Mouse (Mus musculus) liver, embryonic 14.5 days (tissue): ENCODE measurements at regions not wholly inside any gene's neighbourhood (a gene's known extent, or its start where the extent isn't known, plus 50 kb on each side); places are given as distances from the start of the nearest gene placed in this dataset.
"Not testable (repeated sequence)": the region's sequence is repeated elsewhere in the genome, so short reads cannot be mapped to it uniquely, and the experiment has no call there.

ENCODE experiments used
- ATAC-seq: fragments of 200-750 bp; cut with Nextera tagmentation; 2 replicates; pipeline ENCODE4 v1.8.0; 2017; ENCODE audit warnings: moderate number of reproducible peaks, mild to moderate bottlenecking, moderate library complexity; ENCODE audit not compliant: insufficient read depth
- DNase-seq, 3 experiments: peaks; one replicate each; pipeline ENCODE4 v3.0.0-alpha.2; 2012 to 2013; ENCODE audit warnings: low read depth in 3 of 3, low spot score in 3 of 3
- H3K27ac ChIP-seq: fragments of 300-500 bp; sonication (generic); 2 replicates; pipeline ENCODE4 v1.5.1; 2014; ENCODE audit warnings: moderate library complexity, mild to moderate bottlenecking, control low read depth, inconsistent platforms
- H3K27me3 ChIP-seq: fragments of 300-500 bp; sonication (generic); 2 replicates; pipeline ENCODE4 v1.6.1; 2014; ENCODE audit warnings: mild to moderate bottlenecking, low read length, moderate library complexity; ENCODE audit not compliant: control insufficient read depth, insufficient read depth
- H3K36me3 ChIP-seq: fragments of 300-500 bp; sonication (generic); replicated peaks from 2 replicates; pipeline ENCODE4 v1.6.1; 2014; ENCODE audit warnings: low read depth; ENCODE audit not compliant: control insufficient read depth, insufficient read depth
- H3K4me1 ChIP-seq, 2 experiments: fragments of 200-500 bp in 1 of 2; fragments of 300-500 bp in 1 of 2; sonication (generic) in 1 of 2; replicated peaks; 2 replicates each; pipeline ENCODE4 v1.6.1; 2012 to 2014; ENCODE audit warnings: antibody characterized with exemption in 1 of 2, inconsistent platforms in 1 of 2, low read length in 1 of 2; ENCODE audit not compliant: control insufficient read depth in 2 of 2, insufficient read depth in 2 of 2
- H3K4me2 ChIP-seq: fragments of 300-500 bp; sonication (generic); 2 replicates; pipeline ENCODE4 v1.6.1; 2014; ENCODE audit warnings: low read depth, mild to moderate bottlenecking, control low read depth, moderate library complexity
- H3K4me3 ChIP-seq, 2 experiments: fragments of 200-500 bp in 1 of 2; fragments of 300-500 bp in 1 of 2; sonication (generic) in 1 of 2; 2 replicates each; pipeline ENCODE4 v1.5.1; 2012 to 2014; ENCODE audit warnings: low read depth in 2 of 2, low read length in 2 of 2, mild to moderate bottlenecking in 2 of 2, control low read depth in 1 of 2, inconsistent platforms in 1 of 2, moderate library complexity in 1 of 2; ENCODE audit not compliant: insufficient read depth in 1 of 2
- H3K9ac ChIP-seq: fragments of 300-500 bp; sonication (generic); replicated peaks from 2 replicates; pipeline ENCODE4 v1.6.1; 2014; ENCODE audit warnings: mild to moderate bottlenecking, control low read depth, moderate library complexity
- H3K9me3 ChIP-seq: fragments of 300-500 bp; sonication (generic); 2 replicates; pipeline ENCODE4 v1.6.1; 2016; ENCODE audit warnings: low read length, mixed read lengths; ENCODE audit not compliant: control insufficient read depth
- CTCF ChIP-seq: IDR thresholded peaks from 2 replicates; pipeline ENCODE4 v1.5.1; 2016; ENCODE audit warnings: antibody characterized with exemption, low read depth, control low read depth
- EP300 ChIP-seq: IDR thresholded peaks from 2 replicates; pipeline ENCODE4 v1.6.1; 2016; ENCODE audit warnings: antibody characterized with exemption, low read depth
- WGBS: fragments of 180-500 bp; shearing (Covaris S2); extraction: QIAGEN DNeasy Blood & Tissue Kit; methylation state at CpG from one replicate; pipeline ENCODE4 v1.1.7; 2014; ENCODE audit not compliant: insufficient replicate concordance; 5-methylcytosine and 5-hydroxymethylcytosine counted together

- no peak for ATAC-seq
- H3K4me3 ChIP-seq = no peak overlapping the region
- no peaks in the 10 kb centered on the region for H3K36me3 ChIP-seq
- H3K4me1 ChIP-seq = peaks cover 0 to 2% of the 10 kb centered on the region in 2 experiments; a peak in 1 of 4 replicates
- H3K9me3 ChIP-seq = no peaks in the 10 kb centered on the region
- H3K9ac ChIP-seq = no peak overlapping the region
- H3K27ac ChIP-seq = no peak overlapping the region
- H3K4me2 ChIP-seq = no peak overlapping the region
- no peak for TF ChIP-seq CTCF
- TF ChIP-seq EP300 = no peak
- WGBS = 75% methylated on average over 4 of the region's 4 CpGs
- no peak for DNase-seq
- no peaks in the 10 kb centered on the region for H3K27me3 ChIP-seq
Observed at GRCm38 (mm10) chr8:34664429-34664828, 552.9 kb upstream of the Gm10131 start.

GRCm38 (mm10) chr8:34662532-34662931 lies 551.0 kb upstream of the Gm10131 start:
- WGBS = 68% methylated on average over 6 of the region's 6 CpGs
- TF ChIP-seq EP300 (no peak), CTCF (no peak)
- no peak overlapping the region for H3K9ac ChIP-seq
- H3K4me1 ChIP-seq = no peaks in the 10 kb centered on the region
- no peak overlapping the region for H3K4me2 ChIP-seq
- H3K27me3 ChIP-seq = no peaks in the 10 kb centered on the region
- DNase-seq (no peak), ATAC-seq (no peak)
- H3K9me3 ChIP-seq = no peaks in the 10 kb centered on the region
- no peak overlapping the region for H3K27ac ChIP-seq
- no peaks in the 10 kb centered on the region for H3K36me3 ChIP-seq
- H3K4me3 ChIP-seq = no peak overlapping the region

GRCm38 (mm10) chr8:34651750-34652149 lies 540.2 kb upstream of the Gm10131 start:
- H3K4me2 ChIP-seq = no peak overlapping the region
- no peak for DNase-seq
- no peaks in the 10 kb centered on the region for H3K4me1 ChIP-seq
- no peaks in the 10 kb centered on the region for H3K9me3 ChIP-seq
- H3K36me3 ChIP-seq = no peaks in the 10 kb centered on the region
- H3K4me3 ChIP-seq = no peak overlapping the region
- ATAC-seq = no peak
- H3K9ac ChIP-seq = no peak overlapping the region
- TF ChIP-seq EP300 = no peak
- TF ChIP-seq CTCF = no peak
- WGBS = 62% methylated on average over 8 of the region's 8 CpGs
- H3K27ac ChIP-seq = no peak overlapping the region
- H3K27me3 ChIP-seq = no peaks in the 10 kb centered on the region

GRCm38 (mm10) chr8:34628221-34628620 lies 516.7 kb upstream of the Gm10131 start:
- H3K27me3 ChIP-seq, H3K4me2 ChIP-seq, H3K9me3 ChIP-seq, H3K9ac ChIP-seq, H3K4me1 ChIP-seq, DNase-seq, ATAC-seq, H3K4me3 ChIP-seq, H3K36me3 ChIP-seq, H3K27ac ChIP-seq: not testable (repeated sequence)
- WGBS = 75% methylated on average over 2 of the region's 2 CpGs

GRCm38 (mm10) chr8:34625670-34626069 lies 514.1 kb upstream of the Gm10131 start:
- WGBS = 66% methylated on average over 10 of the region's 10 CpGs
- no peak overlapping the region for H3K9ac ChIP-seq
- no peak for ATAC-seq

More at GRCm38 (mm10) chr8:34625670-34626069, 514.1 kb upstream of the Gm10131 start:
- Histone ChIP-seq H3K4me2 (no peak overlapping the region), H3K27me3 (no peaks in the 10 kb centered on the region), H3K4me1 (no peaks in the 10 kb centered on the region), H3K4me3 (no peak overlapping the region), H3K36me3 (no peaks in the 10 kb centered on the region), H3K27ac (no peak overlapping the region), H3K9me3 (no peaks in the 10 kb centered on the region)
- no peak for DNase-seq
- TF ChIP-seq EP300 (no peak), CTCF (no peak)
